Mouse (Mus musculus) small intestine, adult 2 months (tissue): ENCODE measurements around the gene Fam131c.

ENCODE experiments used
- CTCF ChIP-seq: fragments of 200-500 bp; IDR thresholded peaks from 2 replicates; pipeline ENCODE4 v1.5.1; 2012; ENCODE audit warnings: low read depth, mild to moderate bottlenecking, control low read depth, inconsistent platforms, low read length, moderate library complexity, mixed read lengths; ENCODE audit not compliant: insufficient replicate concordance, insufficient read length; ENCODE audit errors: extremely low read depth
- POLR2A ChIP-seq: fragments of 200-500 bp; IDR thresholded peaks from 2 replicates; pipeline ENCODE4 v1.6.1; 2012; ENCODE audit warnings: low read depth, mild to moderate bottlenecking, control low read depth, inconsistent platforms, low read length, moderate library complexity

DNA sequence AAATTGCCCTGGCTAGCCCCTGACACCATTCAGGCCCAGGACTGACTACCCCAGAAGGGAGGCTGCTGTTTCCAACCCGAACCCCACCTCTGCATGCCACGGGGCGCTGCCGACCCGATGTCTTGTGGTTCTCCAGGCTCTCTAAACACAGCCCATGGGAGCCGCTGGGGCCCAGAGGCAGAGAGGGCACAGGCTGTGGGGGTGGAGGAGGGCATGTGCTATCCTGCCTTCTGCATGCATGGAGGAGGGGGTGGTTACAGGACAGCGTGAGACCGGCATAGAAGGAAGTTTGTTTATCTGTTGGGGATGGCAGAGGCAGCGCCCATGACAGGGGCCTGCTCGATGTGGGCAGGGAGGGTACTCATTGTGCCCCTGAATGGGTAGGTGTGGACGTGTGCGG, 18.0 kb upstream of the Fam131c start:
- TF ChIP-seq CTCF, result no peak
- no peak for TF ChIP-seq POLR2A
